Comparison of ENCODE assay signal across 13 mouse cellular contexts in the genomic region with DNA sequence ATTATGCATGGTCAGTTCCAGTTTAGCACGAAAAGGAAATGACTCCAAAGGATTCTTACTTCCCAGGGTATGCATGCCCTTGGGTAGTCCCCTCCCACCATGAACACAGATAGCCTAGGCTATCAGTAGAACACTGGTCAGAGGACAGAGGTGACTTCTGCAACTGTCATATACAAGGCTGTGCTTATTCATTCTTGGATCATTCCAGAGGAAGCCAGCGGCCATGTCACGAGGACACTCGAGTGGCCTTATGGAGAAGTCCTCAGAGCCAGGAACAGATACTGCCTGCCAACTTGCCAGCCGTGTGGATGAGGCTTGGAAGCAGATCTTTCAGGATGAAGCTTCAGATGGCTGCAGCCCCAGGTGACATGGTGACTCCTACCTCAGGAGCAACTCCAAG.
"Had no signal": no experiment of that assay in that cellular context is flagged by ENCODE, and none has a peak within 500 bp of the region (broad histone marks: within the 10 kb centered on the region; RNA-seq: fewer than 3 reads in every experiment).

No protein-coding gene starts in this region.

- H3K9me3 ChIP-seq: limb, embryonic 15.5 days; liver, embryonic 12.5 days; midbrain, embryonic 10.5 days; neural tube, embryonic 15.5 days had no signal

- ATAC-seq: liver, embryonic 12.5 days had no signal

- H3K27me3 ChIP-seq: limb, embryonic 15.5 days had no signal

- H3K4me1 ChIP-seq: liver, embryonic 12.5 days had no signal

- H3K4me3 ChIP-seq: limb, embryonic 15.5 days; liver, embryonic 12.5 days; midbrain, embryonic 10.5 days; myocyte; neural tube, embryonic 15.5 days had no signal

- H3K36me3 ChIP-seq: limb, embryonic 15.5 days; liver, embryonic 12.5 days; midbrain, embryonic 10.5 days; neural tube, embryonic 15.5 days had no signal

- H3K4me2 ChIP-seq: limb, embryonic 15.5 days; liver, embryonic 12.5 days; lung, embryonic 14.5 days; neural tube, embryonic 15.5 days had no signal

- H3K27ac ChIP-seq: limb, embryonic 15.5 days; liver, embryonic 12.5 days; midbrain, embryonic 10.5 days; neural tube, embryonic 15.5 days; stomach, postnatal 0 days had no signal

- H3K9ac ChIP-seq: limb, embryonic 15.5 days; liver, embryonic 12.5 days; lung, embryonic 14.5 days; neural tube, embryonic 15.5 days had no signal

- DNase-seq: kidney, postnatal 14 days; lung, embryonic 14.5 days; lung, postnatal 10 days; lung, postnatal 4 days; right cerebral cortex, adult 18-20 months; right cerebral cortex, postnatal 25 days; thymus, postnatal 4 days had no signal
